Mouse (Mus musculus) intestine, postnatal 0 days (tissue): ENCODE data around the gene Scaf1. TPM values are rescaled to one million over a fixed set of nuclear protein-coding genes. Genes with fewer than 3 reads are reported as not detected.

Source experiments
- ATAC-seq: fragments of 200-750 bp; cut with Nextera tagmentation; 2 replicates; pipeline ENCODE4 v1.8.0; 2017; ENCODE audit warnings: mild to moderate bottlenecking, moderate TSS enrichment, moderate library complexity
- H3K27ac ChIP-seq: fragments of 300-500 bp; sonication (generic); 2 replicates; pipeline ENCODE4 v1.5.1; 2014; ENCODE audit warnings: mild to moderate bottlenecking, low read depth, low read length, moderate library complexity
- H3K27me3 ChIP-seq: fragments of 300-500 bp; sonication (generic); replicated peaks from 2 replicates; pipeline ENCODE4 v1.6.1; 2014; ENCODE audit warnings: low read length, mixed read lengths; ENCODE audit not compliant: control insufficient read depth, insufficient read depth
- H3K36me3 ChIP-seq: fragments of 300-500 bp; sonication (generic); 2 replicates; pipeline ENCODE4 v1.6.1; 2014; ENCODE audit warnings: mild to moderate bottlenecking, moderate library complexity; ENCODE audit not compliant: control insufficient read depth, insufficient read depth
- H3K4me1 ChIP-seq: fragments of 300-500 bp; sonication (generic); replicated peaks from 2 replicates; pipeline ENCODE4 v1.6.1; 2014; ENCODE audit warnings: antibody characterized with exemption, low read length, mixed read lengths; ENCODE audit not compliant: control insufficient read depth, insufficient read depth
- H3K4me2 ChIP-seq: fragments of 300-500 bp; sonication (generic); replicated peaks from 2 replicates; pipeline ENCODE4 v1.6.1; 2014; ENCODE audit warnings: low read depth, mild to moderate bottlenecking, moderate library complexity
- H3K4me3 ChIP-seq: fragments of 300-500 bp; sonication (generic); 2 replicates; pipeline ENCODE4 v1.5.1; 2014; ENCODE audit warnings: low read depth, low read length
- H3K9ac ChIP-seq: fragments of 300-500 bp; sonication (generic); 2 replicates; pipeline ENCODE4 v1.6.1; 2014; ENCODE audit warnings: mild to moderate bottlenecking, low read depth, low read length
- H3K9me3 ChIP-seq: fragments of 300-500 bp; sonication (generic); 2 replicates; pipeline ENCODE4 v1.6.1; 2016; ENCODE audit warnings: mixed run types; ENCODE audit not compliant: control insufficient read depth
- CTCF ChIP-seq: sonication (generic); IDR thresholded peaks from 2 replicates; pipeline ENCODE4 v1.5.1; 2016; ENCODE audit warnings: low read depth, mild to moderate bottlenecking, control low read depth, antibody characterized with exemption, moderate library complexity
- WGBS: fragments of 180-500 bp; shearing (Covaris S2); extraction: QIAGEN DNeasy Blood & Tissue Kit; methylation state at CpG from one replicate; pipeline ENCODE4 v1.1.7; 2014; 5-methylcytosine and 5-hydroxymethylcytosine counted together
- polyA plus RNA-seq: library from polyadenylated mRNA; unstranded; fragments of >200 nt; fragmentation: Nextera tagmentation; extraction: Ambion mirVana; gene quantifications from 2 replicates; pipeline ENCODE4 v1.2.1, GENCODE M21; 2015

Gene Scaf1
- polyA plus RNA-seq, 1 experiment from 2014 or later = 22.6 TPM

GRCm38 (mm10) chr7:44965975-44966374 is 50.2 kb downstream of the Scaf1 start:
- peaks cover 3% of the 10 kb centered on the region; the same call in 1 of the 2 replicates for H3K4me1 ChIP-seq
- TF ChIP-seq CTCF = peak; percentile 48
- H3K9me3 ChIP-seq = no peaks in the 10 kb centered on the region
- H3K9ac ChIP-seq = no peak overlapping the region
- H3K27ac ChIP-seq = no peak overlapping the region
- no peak overlapping the region for H3K4me3 ChIP-seq
- no peaks in the 10 kb centered on the region for H3K27me3 ChIP-seq
- no peak overlapping the region for H3K4me2 ChIP-seq
- H3K36me3 ChIP-seq = peaks cover 7% of the 10 kb centered on the region; the same call in 1 of the 2 replicates
- ATAC-seq = no peak
- 70% methylated on average over 7 of the region's 7 CpGs for WGBS

- no peak for ATAC-seq
- TF ChIP-seq CTCF = no peak
- Histone ChIP-seq H3K36me3 (peaks cover 7% of the 10 kb centered on the region; the same call in 1 of the 2 replicates), H3K27ac (no peak overlapping the region), H3K9ac (no peak overlapping the region), H3K9me3 (no peaks in the 10 kb centered on the region), H3K4me3 (no peak overlapping the region), H3K4me2 (no peak overlapping the region), H3K4me1 (no peaks in the 10 kb centered on the region), H3K27me3 (no peaks in the 10 kb centered on the region)
- 93% methylated on average over 13 of the region's 13 CpGs for WGBS
These were observed 51.2 kb downstream of the Scaf1 start for GRCm38 (mm10) chr7:44964990-44965389.

GRCm38 (mm10) chr7:44962831-44963230 is 53.3 kb downstream of the Scaf1 start:
- TF ChIP-seq CTCF = no peak
- Histone ChIP-seq H3K4me3 (no peak overlapping the region), H3K4me2 (no peak overlapping the region), H3K36me3 (peaks cover 7% of the 10 kb centered on the region; the same call in 1 of the 2 replicates), H3K27me3 (no peaks in the 10 kb centered on the region), H3K27ac (no peak overlapping the region), H3K9ac (no peak overlapping the region), H3K9me3 (no peaks in the 10 kb centered on the region), H3K4me1 (no peaks in the 10 kb centered on the region)
- no peak for ATAC-seq
- 88% methylated on average over 5 of the region's 5 CpGs for WGBS

GRCm38 (mm10) chr7:44962337-44962736 is 53.8 kb downstream of the Scaf1 start:
- H3K4me2 ChIP-seq = no peak overlapping the region
- no peak for TF ChIP-seq CTCF
- no peak for ATAC-seq
- peaks cover 7% of the 10 kb centered on the region; the same call in 1 of the 2 replicates for H3K36me3 ChIP-seq
- H3K27me3 ChIP-seq = no peaks in the 10 kb centered on the region
- no peak overlapping the region for H3K27ac ChIP-seq
- no peak overlapping the region for H3K4me3 ChIP-seq
- 50% methylated on average over 8 of the region's 8 CpGs for WGBS
- no peaks in the 10 kb centered on the region for H3K9me3 ChIP-seq
- no peaks in the 10 kb centered on the region for H3K4me1 ChIP-seq
- H3K9ac ChIP-seq = no peak overlapping the region

GRCm38 (mm10) chr7:44960512-44960910 is 55.7 kb downstream of the Scaf1 start:
- Histone ChIP-seq H3K27me3 (no peaks in the 10 kb centered on the region), H3K4me3 (no peak overlapping the region), H3K27ac (no peak overlapping the region), H3K4me2 (no peak overlapping the region), H3K4me1 (no peaks in the 10 kb centered on the region), H3K9ac (no peak overlapping the region), H3K36me3 (peaks cover 7% of the 10 kb centered on the region; the same call in 1 of the 2 replicates), H3K9me3 (no peaks in the 10 kb centered on the region)
- 89% methylated on average over 13 of the region's 13 CpGs for WGBS
- ATAC-seq = no peak
- no peak for TF ChIP-seq CTCF

- Histone ChIP-seq H3K4me3 (no peak overlapping the region), H3K27ac (no peak overlapping the region), H3K4me2 (no peak overlapping the region), H3K9me3 (no peaks in the 10 kb centered on the region), H3K4me1 (no peaks in the 10 kb centered on the region), H3K27me3 (no peaks in the 10 kb centered on the region), H3K36me3 (peaks cover 7% of the 10 kb centered on the region; the same call in 1 of the 2 replicates), H3K9ac (no peak overlapping the region)
- no peak for TF ChIP-seq CTCF
- no peak for ATAC-seq
- 81% methylated on average over 10 of the region's 10 CpGs for WGBS
These were observed 56.2 kb downstream of the Scaf1 start for GRCm38 (mm10) chr7:44959874-44960511.

GRCm38 (mm10) chr7:44959281-44959680 is 56.9 kb downstream of the Scaf1 start:
- no peak for ATAC-seq

More at GRCm38 (mm10) chr7:44959281-44959680, 56.9 kb downstream of the Scaf1 start:
- H3K9me3 ChIP-seq = no peaks in the 10 kb centered on the region
- no peak overlapping the region for H3K4me3 ChIP-seq
- no peak overlapping the region for H3K9ac ChIP-seq
- H3K27me3 ChIP-seq = no peaks in the 10 kb centered on the region
- whole genome bisulfite sequencing = 75% methylated on average over 8 of the region's 8 CpGs
- H3K4me1 ChIP-seq = no peaks in the 10 kb centered on the region
- H3K4me2 ChIP-seq = no peak overlapping the region
- no peak for TF ChIP-seq CTCF
- peaks cover 7% of the 10 kb centered on the region; the same call in 1 of the 2 replicates for H3K36me3 ChIP-seq
- H3K27ac ChIP-seq = no peak overlapping the region
